Mouse (Mus musculus): ENCODE results near the gene Nrxn3. TPM values are rescaled to one million over a fixed set of nuclear protein-coding genes. Genes with fewer than 3 reads are reported as not detected.

Nrxn3 gene
- total RNA-seq, 2 experiments from 2014 or later, result 1.3 to 1.5 TPM

DNA sequence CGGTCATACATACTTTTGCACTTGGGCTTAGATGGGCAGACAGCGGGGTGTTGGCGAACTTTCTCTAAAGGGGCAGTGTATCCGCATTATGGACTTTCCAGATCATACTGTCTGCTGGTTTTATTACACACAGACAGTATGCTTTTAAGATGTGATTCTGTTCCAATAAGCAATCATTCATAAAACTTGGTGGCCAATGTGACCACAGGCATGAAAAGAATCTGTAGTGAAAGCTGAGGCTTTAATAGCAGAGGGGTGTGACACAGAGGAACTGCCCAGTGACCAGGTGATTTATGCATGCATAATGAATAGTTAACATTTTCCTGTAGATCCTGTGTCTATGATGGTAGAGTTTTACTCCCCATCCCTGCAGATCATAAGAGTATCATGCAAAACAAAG is 1254.0 kb downstream of the Nrxn3 start:
- DNase-seq, result no peak

- DNase-seq, result no peak
Observed at GRCm38 (mm10) chr12:89977479-89977878, 1254.8 kb downstream of the Nrxn3 start.

GRCm38 (mm10) chr12:89979190-89979589 is 1256.5 kb downstream of the Nrxn3 start:
- DNase-seq, result no peak

DNA sequence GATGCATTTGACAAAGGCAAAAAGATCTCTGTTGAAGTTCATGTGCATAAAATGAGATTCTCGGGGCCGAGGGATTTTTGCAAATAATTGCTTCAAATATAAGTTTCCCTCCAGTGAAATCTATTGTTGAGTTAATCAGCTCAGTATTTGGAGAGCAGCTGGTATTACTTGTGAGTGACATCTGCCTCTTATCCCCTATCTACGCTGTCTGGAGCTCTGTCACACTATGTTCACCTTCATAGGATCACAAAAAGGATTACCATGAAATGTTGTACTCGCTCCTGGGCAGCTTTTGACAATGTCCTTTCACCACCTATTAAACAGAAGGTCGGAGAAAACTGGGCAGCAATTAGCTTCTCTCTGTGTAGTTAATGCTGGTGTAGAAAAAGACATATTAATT is 1259.8 kb downstream of the Nrxn3 start:
- DNase-seq, result no peak

DNA sequence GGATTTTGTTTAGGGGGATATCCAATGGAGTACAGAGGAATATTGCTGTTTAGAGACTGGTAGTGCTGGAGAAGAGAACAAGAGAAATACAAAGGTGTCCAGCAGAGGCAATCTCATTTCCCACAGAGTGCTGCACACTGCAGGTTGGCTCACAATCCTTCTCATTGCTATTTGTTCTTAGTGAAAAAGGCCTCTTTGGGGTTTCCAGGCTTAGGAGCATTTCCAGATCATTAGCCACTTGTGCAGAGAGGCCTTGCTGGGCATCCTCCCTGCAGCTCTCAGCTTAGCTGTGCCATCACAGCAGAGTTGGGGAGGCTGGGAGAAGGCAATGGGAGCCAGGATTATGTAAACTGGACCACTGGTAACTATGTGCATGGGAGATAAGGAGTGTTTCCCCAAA is 1260.7 kb downstream of the Nrxn3 start:
- no peak for DNase-seq

DNA sequence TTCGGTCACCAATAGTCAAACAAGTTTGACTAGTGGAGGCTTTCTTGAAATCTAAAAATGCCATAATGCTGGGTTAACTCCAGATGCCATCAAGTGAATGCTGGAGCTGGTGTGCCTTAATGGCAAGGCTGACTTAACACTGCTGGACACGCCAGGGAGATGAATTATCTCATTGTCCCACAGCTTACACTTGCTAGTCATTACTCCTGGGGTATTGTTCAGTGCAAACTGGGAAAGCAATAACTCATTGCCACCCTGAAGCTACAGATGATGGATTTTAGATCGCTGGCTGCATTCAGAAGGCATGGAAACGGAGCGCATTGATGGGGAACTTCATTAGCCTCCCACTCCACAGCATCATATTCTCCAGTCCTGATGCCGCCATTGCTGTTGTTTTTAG is 1263.5 kb downstream of the Nrxn3 start:
- no peak for DNase-seq

DNA sequence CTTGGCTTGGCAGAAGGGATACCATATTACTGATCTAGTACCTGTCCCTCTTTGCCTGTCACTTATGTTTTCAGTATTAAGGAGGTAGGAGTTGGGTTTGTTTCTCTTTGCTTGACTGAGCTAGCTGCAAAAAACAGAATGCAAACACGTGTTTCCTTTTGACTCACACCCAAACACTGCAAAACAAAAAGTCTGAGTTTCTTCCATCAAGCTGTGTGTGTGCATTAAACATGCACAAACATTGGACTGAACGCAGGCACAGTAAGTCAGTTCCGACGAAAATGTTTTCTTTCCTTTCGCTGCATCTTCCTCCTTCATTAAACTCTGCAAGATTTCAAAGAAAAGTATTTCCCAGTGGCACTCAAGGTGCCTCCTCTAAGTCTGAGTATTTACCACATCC is 1270.6 kb downstream of the Nrxn3 start:
- no peak for DNase-seq

- no peak for DNase-seq
Observed at GRCm38 (mm10) chr12:89995392-89995791, 1272.7 kb downstream of the Nrxn3 start.

- no peak for DNase-seq
Observed at GRCm38 (mm10) chr12:90010280-90010679, 1287.6 kb downstream of the Nrxn3 start.

DNA sequence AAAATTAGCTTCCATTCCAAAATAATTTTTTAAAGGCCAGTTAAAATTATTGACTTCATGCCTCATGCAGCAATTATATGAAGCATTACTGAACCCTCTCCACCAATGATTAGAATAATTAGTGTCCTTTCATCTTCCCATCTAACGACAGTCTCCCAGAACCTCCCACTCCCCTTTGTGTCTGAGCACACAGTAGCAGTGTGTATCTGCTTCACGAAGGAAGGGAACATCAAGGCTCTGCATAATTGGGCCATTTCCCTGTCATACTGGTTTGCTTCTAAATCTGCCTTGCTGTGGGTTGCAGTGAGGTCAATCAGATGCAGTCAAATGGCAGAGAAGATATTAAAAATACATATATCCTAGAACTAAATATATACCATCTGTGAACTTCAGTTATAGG is 1291.3 kb downstream of the Nrxn3 start:
- DNase-seq, result no peak

- DNase-seq, result peak; percentile 4
Observed at GRCm38 (mm10) chr12:90027023-90027422, 1304.3 kb downstream of the Nrxn3 start.

DNA sequence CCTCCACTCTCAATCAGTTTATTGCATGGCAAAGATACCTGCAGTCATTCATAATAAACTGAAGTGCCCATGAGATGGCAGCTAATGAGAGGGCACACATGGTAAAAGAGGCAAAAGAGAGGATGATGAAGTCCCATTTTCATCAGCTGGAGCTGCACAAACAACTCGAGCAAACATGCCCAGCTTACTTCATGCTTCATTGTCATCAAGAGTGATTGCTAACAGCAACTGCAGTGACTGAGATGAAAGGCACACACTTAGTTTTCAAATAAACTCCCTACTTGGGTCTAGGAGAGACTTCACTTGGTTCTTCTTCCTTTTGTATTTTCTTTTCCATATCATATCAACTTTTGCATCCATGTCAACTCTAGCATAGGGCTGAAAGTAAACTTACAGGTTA is 1318.4 kb downstream of the Nrxn3 start:
- no peak for DNase-seq

DNA sequence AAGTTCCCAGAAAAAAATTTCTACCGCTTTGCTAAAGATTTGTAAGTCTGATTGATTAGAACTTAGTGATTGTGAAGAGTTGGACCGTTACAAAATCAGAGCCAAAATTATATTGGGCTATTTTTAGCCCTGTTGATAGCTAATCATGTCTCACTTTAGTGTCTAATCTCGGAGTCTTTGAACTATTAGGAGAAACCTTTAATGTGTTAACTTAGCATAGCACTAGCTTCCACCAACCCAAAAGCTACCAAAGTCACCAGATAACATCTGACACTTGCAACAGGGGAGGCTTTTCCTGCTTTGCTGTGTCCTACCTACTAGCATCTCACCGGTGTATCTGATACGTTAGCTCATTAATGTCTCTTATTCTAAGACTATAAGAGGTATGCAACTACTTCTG is 1333.6 kb downstream of the Nrxn3 start:
- DNase-seq, result no peak

GRCm38 (mm10) chr12:90059786-90060185 is 1337.1 kb downstream of the Nrxn3 start:
- DNase-seq, result no peak

DNA sequence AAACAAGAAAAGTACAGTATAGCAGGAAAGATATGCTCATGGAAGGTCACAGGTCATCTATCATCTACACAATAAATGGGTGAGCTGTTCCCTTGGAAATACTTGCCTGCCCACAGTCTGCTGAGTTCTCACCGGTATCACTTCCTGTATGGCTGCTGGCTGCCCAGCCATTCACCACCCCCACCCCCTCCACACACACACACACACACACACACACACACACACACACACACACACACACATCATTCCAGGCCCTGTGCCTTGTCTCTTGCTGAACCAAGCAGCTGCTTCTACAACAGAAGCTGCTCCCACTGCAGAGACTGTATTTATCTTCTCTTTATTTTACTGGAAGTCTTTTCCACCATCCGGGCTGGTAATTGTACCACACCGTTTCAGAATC is 1338.6 kb downstream of the Nrxn3 start:
- no peak for DNase-seq

GRCm38 (mm10) chr12:90062219-90062618 is 1339.5 kb downstream of the Nrxn3 start:
- DNase-seq, result no peak

- no peak for DNase-seq
Observed at GRCm38 (mm10) chr12:90063443-90063842, 1340.8 kb downstream of the Nrxn3 start.

DNA sequence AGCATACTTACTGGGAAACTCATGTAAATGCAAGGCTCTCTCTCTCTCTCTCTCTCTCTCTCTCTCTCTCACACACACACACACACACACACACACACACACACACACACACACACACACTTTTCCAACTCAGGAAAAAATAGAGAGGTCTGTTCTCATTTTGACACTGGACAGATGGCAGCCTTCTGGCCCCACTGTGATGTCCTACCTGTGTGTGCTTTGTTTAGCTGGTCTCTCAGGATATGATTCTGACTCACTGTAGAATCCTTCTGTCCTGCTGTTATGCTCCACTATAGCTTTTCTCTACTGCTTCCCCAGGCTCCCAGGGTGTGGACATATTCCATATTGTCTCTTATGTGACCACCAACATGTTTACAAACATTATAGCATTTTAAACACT is 1363.2 kb downstream of the Nrxn3 start:
- DNase-seq, result no peak

GRCm38 (mm10) chr12:90095754-90096153 is 1373.1 kb downstream of the Nrxn3 start:
- no peak for DNase-seq

GRCm38 (mm10) chr12:90113351-90113791 is 1390.7 kb downstream of the Nrxn3 start:
- no peak for DNase-seq

DNA sequence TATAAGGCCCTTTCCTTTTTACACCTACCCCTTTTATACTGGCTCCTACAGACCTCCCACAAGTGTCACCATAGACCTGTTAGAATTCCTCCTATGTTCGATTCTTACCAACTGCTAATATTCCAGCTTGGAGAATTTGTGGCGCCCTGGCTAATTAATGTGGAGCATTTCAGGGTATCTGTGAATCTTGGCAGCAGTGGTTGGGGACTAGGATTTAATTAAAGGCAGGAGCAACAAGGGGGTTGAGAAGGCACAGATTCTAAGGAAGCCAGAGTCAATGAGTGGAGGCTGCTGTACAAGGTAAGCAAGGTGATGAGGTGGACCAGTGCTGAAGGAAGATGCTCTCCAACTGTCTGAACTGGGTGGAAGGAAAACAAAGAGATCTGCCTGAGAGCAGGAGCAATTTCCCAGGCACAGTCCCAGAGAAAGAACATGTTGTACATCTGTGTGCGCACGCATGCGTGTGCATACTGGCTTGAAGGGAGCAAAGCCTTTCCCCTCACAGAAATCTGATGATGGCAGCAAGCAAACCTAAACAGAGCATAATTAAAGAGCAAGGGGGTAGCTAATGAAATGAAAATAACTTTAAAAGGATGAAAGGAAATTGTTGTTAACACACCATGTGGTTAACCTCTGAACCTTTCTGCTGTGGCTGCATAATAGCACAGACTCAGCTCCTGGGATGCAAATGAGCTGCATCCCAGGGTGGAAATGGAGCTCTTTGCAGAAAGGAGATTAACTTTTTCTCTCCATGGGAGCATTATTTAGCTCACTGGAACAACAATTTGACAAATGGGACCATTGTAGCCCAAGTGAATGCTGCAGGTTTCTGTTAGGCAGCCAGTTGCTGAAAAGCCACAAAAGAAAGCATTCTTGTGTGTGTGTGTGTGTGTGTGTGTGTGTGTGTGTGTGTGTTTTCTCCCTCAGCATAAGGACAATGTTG is 1409.5 kb downstream of the Nrxn3 start:
- DNase-seq, result no peak

DNA sequence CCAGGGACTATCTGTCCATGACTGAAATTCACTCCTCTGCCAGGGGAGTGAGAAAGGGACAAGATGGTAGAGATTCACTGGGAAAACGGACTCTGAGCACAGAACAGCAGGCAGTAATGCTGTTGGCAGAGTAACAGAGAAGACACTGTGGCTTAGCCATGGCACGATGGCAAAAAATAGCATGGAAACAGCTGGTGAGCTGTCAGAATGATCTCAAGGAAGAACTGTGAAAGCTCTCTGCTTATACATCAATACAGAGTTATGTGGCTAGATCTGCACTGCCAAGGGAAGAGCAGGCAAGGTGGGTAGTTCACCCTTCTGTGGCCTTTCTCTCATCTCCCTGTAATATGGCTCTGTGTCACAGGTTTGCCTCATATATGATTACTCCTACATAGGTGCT is 1419.3 kb downstream of the Nrxn3 start:
- no peak for DNase-seq

- DNase-seq, result no peak
Observed at GRCm38 (mm10) chr12:90144247-90144646, 1421.6 kb downstream of the Nrxn3 start.

- no peak for DNase-seq
Observed at GRCm38 (mm10) chr12:90158131-90158772, 1435.6 kb downstream of the Nrxn3 start.
